Mouse (Mus musculus): Measurements from ENCODE around the gene Fyn.

Gene Fyn

DNA sequence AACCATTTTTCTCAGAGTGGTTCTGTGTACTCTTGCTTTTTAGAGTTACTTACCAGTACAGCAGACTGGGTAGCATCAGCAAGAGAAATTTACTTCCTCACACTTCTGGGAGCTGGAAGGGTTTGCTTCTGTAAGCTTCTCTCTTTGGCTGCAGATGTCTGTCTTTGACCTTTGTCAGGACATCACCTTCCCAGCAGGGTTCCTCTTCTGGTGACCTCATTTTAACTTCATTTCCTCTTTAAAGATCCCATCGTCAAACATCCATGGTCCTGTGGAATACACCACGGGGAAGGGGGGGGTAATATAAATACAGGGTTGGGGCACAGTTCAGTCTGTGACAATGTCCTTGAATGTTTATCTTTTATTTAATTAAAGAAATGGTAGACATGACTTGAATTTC lies 74.5 kb downstream of the Fyn start:
- DNase-seq (ENCODE audit: low spot score in 2 of 2), result no peak

DNA sequence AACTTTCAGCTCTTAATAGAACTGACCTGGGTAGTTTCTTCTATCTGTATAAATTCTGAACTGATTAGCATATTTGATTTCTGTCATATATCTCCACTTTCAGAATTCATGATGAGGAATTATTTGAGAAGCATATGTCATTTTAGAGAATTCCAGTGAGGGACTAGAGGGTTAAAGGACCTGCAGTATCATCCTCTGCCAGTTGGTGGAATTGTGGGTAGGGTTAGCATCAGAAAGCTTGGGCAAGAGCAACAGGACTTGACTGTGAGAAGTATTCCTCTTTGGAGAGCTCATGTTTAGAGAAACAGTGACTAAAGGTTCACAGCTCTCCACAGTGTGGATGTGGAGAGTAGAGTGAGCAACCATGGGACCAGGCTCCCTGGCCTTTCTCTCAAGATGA lies 75.3 kb downstream of the Fyn start:
- DNase-seq (ENCODE audit: low spot score in 2 of 2), result no peak

DNA sequence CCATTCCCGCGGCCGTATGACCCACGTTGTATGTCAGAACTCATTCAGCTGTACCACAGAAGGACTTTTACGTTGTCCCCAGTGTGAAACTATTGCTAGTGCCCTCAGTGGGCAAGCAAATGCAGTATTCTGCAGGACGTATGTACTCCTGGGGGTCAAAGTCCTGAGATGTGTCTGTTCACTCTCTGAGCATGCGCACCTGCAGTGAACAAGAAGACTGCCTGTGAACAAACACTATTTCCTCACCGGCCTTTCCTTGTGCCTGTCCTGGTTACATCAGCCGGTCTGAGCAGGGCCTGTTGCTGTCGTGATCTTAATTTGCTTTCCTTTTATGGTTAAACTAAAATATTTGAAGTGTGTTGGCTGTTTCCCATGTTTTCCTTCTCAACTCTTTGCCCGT lies 77.2 kb downstream of the Fyn start:
- no peak for DNase-seq (ENCODE audit: low spot score in 2 of 2)

DNA sequence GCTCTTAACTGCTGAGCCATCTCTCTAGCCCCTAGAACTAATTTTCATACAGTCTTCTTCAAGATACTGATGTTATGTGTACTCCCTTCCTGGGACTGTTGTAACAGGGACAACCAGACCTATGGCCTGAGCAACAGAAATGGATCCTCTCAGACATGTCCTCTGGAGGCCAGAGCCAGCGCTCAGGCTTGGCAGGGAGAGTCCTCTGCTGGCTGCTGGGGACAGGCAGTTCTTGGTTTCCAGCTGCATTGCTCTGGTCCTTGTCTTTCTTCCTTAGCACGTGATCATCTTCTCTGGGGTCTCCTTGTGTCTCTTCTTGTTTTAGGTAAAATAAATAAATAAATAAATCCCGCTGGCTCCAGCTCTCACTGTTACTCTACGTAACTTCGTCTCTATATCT lies 78.1 kb downstream of the Fyn start:
- DNase-seq (ENCODE audit: low spot score in 2 of 2), result no peak

DNA sequence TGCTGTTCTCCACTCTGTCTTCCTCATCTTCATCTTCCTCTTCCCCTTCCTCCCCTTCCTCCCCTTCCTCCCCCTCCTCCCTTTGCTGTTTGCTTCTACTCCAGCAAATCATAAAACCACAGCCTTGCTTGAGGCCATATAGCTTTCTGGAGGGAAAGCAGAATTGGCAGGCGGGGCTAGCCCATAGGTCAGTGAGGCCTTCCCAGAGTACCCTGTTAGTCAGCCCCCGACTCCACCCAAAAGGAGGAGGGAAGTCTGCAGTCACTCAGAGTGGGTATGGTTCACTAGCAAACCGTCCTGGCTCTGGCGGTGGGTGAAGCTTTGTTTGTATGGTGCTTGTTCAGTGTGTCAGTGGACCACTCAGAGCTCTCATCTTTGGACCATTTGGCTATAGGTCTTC lies 80.5 kb downstream of the Fyn start:
- no peak for DNase-seq (ENCODE audit: low spot score in 2 of 2)

DNA sequence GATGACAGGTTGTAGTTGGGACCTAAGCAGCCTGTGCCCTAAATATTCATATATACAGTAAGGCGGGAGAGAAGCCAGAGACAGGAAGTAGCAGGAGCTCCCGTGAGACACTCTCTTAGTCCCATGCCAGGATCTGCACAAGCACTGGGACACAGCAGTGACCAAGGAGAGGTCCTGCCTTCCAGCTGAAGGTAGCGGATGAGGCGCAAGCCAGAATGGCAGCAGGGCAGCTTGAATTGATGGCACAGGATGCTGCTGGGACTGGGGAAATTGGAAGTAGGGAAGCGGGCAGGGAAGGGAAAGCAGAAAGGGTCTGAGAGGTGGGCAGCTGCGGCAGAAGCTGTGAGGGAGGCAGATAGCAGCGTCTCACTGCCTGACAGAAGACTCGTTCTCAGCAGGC lies 81.7 kb downstream of the Fyn start:
- no peak for DNase-seq (ENCODE audit: low spot score in 2 of 2)

DNA sequence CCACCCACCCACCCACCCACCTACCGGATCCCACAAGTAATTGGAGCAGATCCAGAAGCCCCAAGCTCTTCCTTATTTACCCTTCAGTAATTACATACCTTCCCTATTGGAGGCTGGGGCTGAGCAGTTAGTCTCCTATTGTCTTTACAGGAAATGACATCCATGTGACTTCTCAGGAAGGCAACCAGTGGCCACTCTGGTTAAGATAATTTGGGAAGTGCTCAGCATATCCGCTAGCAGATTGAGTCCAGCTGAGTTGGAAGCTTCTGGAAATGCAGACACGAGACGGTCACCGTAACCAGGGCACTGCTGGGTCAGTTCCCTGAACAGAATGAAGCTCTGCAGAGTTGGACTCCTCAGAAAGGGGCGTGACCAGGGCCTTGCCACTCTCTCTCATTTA lies 82.4 kb downstream of the Fyn start:
- no peak for DNase-seq (ENCODE audit: low spot score in 2 of 2)

DNA sequence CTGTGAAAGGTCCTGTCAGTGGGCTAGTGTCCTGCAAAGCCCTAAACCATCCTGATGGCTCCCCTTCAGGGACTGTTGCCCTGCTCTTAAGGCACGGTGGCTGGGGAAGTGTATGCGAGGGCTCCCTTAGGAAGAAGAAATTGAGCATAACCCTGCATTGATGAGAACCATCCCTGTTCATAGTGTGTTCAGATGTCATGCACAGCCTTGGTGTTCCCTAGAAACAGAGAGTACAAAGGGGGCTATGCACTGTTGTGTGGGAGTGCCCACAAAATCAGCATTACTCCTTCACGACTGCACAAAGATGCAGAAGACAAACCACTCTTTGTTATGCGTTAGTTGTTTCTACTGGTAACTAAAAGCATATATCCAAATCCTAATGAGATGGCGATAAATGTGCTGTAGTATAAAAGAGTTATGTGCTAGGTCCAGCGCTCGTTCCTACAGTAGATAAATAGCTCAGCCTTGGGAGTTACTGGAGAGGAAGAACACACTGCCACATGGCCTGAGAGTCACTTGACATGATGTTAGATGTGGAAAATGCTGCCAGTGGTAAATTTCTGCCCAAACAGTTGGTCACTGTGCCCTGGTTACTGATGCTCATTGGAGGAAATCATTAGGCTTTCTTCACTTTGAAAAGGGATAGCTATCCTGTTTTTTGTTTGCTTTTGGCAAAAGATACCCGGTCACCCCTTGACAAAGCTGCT lies 83.4 kb downstream of the Fyn start:
- no peak for DNase-seq (ENCODE audit: low spot score in 2 of 2)

DNA sequence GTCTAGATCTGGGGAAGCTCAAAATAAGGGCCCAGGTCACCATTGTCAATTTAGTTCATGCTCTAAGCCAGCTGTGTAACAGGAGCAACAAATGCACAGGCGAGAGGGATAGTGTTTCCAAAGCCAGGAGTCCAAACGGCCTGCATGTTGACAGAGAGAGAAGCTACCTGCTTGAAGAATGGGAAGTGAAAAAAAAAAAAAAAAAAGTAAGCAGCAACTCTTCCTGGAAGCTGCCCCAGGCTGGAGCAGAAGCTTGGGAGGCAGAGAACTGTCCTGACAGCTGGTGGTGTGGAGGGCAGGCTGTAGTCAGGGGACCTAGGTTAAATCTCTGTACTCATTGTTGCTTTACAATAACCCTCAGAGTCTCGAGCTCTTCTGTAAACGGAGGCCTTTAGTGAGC lies 86.7 kb downstream of the Fyn start:
- no peak for DNase-seq (ENCODE audit: low spot score in 2 of 2)

DNA sequence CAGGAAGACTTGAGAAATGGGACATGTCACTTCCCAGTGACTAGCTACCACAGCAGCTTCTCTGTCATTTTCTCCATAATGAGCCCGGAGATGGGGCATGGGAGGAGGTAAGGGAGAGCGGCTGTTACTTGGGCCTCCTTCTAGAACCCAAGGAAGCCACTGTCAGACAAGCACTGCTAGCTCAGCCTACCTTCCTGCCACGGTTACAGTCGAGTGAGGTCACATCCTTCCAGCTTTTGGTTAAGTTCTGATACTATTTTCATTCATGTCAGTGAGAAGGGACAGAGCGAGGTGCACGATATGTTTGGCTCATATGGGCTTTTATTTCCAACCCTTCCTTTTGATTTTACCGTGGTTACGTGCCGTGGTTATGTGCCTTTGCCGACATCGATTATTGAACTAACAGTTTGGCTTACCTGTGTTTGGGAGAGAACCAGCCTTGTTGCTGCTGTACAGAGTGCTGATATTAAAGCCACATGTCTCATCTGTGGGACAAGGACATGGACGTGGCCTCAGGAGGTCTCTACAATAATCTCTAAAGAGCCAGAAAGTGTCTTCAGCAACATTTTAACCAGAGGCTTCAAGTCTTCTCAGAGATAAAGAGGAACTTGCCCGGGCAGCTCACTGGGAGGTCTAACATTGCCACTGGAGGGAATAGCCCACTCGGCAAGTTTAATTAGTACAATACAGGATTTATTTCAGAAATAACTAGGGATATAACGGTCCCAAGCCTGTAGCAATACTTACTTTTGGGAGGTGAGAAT lies 87.4 kb downstream of the Fyn start:
- DNase-seq (ENCODE audit: low spot score in 2 of 2), result no peak

DNA sequence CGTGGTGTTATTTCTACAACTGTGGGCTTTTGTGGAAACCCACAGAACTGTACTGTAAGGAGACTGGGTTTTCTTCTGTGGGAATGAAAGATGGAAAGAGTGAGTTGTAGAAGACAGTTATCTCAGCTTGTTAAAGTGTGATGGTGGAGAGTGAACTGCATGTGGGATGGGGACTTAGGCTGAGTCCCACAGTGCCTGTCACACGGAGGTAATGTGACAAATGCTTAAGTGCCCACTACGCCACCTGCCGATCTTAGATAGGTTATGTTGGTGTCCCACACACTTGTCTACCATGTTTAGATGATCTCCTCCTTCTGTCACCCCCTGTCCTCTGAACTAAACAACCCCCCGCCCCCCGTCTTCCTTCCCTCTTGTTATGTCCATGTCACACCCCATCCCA lies 88.1 kb downstream of the Fyn start:
- no peak for DNase-seq (ENCODE audit: low spot score in 2 of 2)

DNA sequence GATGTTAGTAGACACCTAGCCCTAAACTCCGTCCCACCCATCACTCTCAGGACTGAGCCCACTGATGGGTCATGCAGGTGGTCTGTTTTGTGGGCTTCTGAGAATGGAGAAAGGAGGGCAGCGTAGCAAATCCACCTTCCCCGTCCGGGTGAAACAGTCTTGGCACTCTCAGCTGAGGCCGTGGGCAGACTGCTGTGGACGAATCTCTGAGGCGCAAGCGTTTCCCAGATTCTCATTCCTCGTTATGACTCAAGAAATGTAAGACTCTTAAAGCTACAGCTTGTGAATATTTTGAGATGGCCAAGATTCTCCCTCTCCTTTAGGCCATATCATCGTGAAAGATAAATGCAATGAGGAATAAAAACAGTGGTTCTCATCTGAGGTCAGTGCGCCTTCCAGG lies 88.6 kb downstream of the Fyn start:
- no peak for DNase-seq (ENCODE audit: low spot score in 2 of 2)

DNA sequence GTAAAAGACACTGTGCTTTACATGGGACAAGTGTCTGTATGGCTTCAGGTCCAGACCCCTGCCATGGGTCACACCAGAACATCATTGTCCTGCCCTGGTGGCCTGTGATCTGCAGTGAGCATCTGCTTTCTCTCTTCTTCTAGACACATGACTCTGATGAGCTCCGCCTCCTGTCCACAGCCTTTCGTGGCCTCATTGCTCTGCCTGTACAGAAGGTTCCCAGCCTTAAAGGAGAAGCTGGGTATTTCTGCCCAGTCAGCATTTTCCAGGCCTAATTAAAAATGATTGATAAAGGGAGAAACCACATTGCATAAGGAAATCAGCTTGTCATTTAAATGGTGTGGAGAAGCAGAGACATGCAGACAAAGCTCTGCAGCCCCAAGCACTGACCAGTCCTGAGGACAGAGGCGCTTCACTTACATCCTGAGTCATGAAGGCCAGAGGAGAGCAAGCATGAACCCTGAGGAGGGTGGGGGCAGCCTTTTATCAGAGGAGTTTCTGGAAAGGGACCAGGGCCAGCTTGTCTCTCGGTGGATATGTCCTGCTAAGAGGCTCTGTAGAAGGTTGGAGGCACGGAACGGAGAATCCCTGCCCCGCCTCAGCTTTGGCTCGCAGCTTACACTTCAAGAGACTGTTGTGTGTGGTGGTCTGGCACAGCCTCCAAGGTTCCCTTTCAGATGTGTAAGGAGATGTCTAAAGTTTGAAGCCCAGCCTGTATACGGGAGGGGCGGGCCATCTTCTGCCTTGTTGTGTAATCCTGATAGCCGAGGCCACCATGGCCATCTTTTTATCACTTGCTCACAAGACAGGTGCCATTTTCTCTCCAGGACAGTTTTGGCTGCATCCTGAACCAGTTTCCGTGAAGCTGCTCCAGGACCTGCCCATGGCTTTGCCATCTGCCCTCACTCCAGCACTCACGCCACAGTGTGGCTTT lies 90.4 kb downstream of the Fyn start:
- DNase-seq (ENCODE audit: low spot score in 2 of 2), result no peak

DNA sequence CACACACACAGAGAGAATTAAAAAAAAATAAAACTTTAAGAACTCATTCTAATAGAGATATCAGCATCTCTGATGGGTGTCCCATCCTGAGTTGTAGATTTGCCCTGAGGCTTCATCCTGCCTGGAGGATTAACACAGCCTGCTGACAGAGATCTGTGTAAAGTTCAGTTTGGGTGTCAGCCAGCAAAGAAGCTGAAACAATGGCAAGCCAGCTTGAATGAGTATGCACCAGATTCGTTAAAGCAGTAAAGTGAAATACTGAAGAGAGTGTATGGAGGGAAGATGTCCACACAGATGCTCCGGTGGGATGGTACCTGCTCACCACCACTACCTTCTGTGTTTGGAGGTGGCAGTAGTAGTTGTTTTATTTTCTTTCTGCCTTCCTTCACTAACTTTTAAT lies 92.0 kb downstream of the Fyn start:
- DNase-seq (ENCODE audit: low spot score in 2 of 2), result no peak

DNA sequence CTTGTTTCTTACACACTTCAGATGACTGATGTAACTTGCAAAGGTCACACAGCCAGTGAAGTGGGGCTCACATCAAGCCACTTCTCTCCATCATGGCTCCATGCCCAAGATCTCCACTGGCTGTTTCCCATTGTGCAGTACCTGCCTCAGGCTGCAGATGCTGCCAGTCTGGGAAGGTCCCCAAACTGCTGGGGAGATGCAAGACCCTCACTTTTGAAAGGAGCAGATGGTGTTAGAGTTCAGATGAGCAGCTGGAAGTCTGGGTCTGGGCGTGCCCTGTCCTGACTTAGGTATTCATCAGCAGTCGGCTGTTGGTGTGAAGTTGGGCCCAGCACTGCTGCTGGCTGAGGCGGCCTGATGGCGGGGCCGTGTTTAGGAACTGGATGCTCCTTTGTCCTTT lies 93.3 kb downstream of the Fyn start:
- DNase-seq (ENCODE audit: low spot score in 2 of 2), result no peak

DNA sequence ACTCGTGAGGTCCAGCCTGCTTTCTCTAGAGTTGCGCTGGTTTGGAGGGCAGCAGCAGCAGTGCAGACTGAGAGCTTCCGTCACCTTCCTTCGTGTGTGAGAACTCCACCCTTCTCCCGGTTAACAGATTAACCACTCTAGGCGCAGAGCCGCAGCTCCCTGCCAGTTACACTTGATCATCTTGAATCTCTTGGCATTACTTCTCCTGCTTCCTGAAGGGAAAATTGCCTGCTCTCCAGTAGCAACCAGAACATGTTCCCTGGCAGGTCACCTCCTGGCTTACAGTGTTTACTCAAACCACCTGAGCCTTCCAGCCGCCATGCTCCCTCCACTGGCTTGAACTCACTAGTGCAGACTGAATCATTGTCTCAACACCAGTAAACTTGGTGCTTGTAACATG lies 94.1 kb downstream of the Fyn start:
- no peak for DNase-seq (ENCODE audit: low spot score in 2 of 2)

DNA sequence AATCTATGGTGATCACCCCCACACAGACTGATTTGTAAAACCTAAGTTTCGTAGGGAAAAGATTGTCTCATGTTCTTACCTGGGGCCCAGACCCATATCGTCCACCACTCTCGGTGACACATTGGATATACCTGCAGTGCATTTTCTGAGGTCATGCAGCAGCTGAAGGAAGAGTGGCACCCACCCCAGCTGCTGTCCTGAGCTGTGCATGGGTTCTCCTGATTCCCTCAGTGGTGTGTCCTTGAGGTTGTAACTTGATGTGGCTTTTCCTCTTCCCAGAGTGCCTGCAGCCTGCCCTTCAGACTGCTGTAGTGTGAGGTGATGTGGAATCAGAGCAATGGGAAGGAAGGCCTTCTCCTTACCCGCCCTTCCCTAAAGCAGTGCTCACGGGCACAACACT lies 95.7 kb downstream of the Fyn start:
- no peak for DNase-seq (ENCODE audit: low spot score in 2 of 2)

DNA sequence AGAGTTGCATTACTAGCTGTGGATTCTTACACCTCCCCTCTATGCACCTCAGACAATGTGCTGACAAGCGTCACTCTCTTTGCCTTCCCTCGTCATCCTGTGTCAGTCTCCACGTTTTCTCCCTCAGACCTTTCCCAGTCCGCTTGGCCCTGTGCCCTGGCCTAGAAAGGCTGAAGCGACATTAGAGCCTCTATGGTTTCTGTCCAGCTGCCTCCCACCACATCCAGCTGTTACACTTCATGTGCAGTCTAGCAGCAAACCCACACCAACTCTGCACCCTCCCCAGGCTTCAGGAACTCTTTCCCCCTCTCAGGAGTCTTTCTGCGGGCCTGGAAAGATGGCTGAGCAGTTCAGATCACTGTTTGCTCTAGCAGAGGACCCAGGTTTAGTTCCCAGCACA lies 98.7 kb downstream of the Fyn start:
- DNase-seq (ENCODE audit: low spot score in 2 of 2), result no peak

DNA sequence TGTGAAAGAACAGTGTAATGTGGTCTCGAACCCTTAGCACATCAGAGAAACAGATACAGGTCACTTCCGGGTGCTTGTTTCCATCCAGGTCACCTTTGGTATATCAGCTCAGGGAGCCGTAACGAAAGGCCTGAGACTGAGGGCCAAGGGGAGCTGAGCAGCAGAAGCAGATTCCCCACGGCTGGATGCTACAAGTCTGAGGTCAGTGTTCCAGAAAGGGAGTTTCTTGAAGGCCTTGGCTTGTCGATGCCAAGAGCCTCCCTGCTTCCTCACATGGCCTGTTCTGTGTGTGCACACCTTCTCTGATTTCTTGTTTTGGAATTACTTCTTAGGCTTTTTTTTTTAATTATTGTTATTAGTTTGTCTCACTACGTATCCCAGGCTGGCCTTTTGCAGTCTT lies 99.2 kb downstream of the Fyn start:
- no peak for DNase-seq (ENCODE audit: low spot score in 2 of 2)

DNA sequence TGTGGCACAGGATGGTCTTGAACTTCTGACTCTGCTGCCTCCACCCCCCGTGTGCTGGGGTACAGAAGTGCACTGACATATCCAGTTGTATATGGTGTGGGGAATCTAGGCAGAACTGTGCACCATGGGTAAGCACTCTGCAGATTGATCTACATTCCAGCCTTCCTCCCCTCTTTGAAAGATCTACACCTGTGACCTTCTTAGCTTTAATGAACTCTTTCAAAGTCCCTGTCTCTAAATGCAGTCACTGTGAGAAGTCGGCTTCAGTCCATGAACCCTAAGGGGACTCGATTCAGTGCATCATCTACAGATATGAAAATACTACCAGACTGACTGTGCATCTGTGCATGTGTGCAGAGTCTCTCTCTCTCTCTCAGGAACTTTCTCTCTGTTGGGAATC lies 99.9 kb downstream of the Fyn start:
- no peak for DNase-seq (ENCODE audit: low spot score in 2 of 2)

DNA sequence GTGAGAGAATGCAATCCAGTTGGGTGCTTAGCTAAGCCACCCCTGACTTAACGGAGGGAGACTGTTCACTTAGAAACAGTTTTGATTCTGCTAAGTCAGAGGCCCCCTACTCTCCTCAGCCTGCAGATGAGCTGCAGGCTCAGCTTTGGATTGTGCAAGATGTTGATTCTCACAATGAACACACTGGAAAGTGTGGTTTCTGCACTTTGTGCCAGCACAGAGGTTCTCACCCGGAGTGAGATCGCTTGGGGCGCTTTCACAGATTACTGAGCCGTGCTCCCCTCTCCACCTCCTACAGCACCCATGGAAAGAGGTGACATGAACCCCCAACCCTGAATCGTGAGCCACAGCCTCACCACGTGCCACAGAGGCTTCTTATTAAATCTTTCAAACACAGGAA lies 100.7 kb downstream of the Fyn start:
- no peak for DNase-seq (ENCODE audit: low spot score in 2 of 2)

DNA sequence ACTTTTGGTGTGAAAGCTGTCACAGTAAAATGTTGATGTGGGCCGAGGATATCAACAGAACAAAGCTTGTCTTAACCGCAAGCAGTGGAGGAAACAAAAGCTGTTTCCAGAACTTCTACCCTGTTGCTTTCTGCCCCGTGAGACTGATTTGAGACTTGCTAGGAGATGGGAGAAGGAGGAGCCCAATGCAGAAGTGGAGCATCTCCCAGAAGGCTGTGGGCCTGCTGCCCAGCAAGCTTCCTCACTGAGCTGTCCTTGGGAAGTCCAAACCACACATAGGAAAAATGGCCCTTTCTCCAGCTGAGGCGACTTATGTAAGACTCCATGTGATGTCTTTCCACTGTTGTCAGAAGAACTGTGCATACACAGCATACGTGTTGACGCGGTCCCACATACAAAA lies 101.7 kb downstream of the Fyn start:
- DNase-seq (ENCODE audit: low spot score in 2 of 2), result no peak
